Mouse (Mus musculus) forebrain, embryonic 16.5 days (tissue): ENCODE results near the gene Lrrc38. TPM values are rescaled to one million over a fixed set of nuclear protein-coding genes. Genes with fewer than 3 reads are reported as not detected.
A peak's percentile ranks its signal among the peaks of the same experiment; 100 is the strongest.

ENCODE experiments used
- ATAC-seq: fragments of 200-750 bp; cut with Nextera tagmentation; 2 replicates; pipeline ENCODE4 v1.8.0; 2017; ENCODE audit warnings: mild to moderate bottlenecking, moderate library complexity
- H3K27ac ChIP-seq: fragments of 300-500 bp; sonication (generic); 2 replicates; pipeline ENCODE4 v1.5.1; 2014; ENCODE audit warnings: low read length, control low read depth
- H3K27me3 ChIP-seq: fragments of 300-500 bp; sonication (generic); replicated peaks from 2 replicates; pipeline ENCODE4 v1.6.1; 2014; ENCODE audit warnings: low read length; ENCODE audit not compliant: control insufficient read depth, insufficient read depth
- H3K36me3 ChIP-seq: fragments of 300-500 bp; sonication (generic); 2 replicates; pipeline ENCODE4 v1.6.1; 2014; ENCODE audit not compliant: control insufficient read depth, insufficient read depth
- H3K4me1 ChIP-seq: fragments of 300-500 bp; sonication (generic); replicated peaks from 2 replicates; pipeline ENCODE4 v1.6.1; 2014; ENCODE audit warnings: low read length; ENCODE audit not compliant: control insufficient read depth, insufficient read depth
- H3K4me2 ChIP-seq: fragments of 300-500 bp; sonication (generic); 2 replicates; pipeline ENCODE4 v1.6.1; 2014; ENCODE audit warnings: mild to moderate bottlenecking, low read length, control low read depth
- H3K4me3 ChIP-seq: fragments of 300-500 bp; sonication (generic); replicated peaks from 2 replicates; pipeline ENCODE4 v1.5.1; 2014; ENCODE audit warnings: mild to moderate bottlenecking, low read length, control low read depth
- H3K9ac ChIP-seq: fragments of 300-500 bp; sonication (generic); replicated peaks from 2 replicates; pipeline ENCODE4 v1.6.1; 2014; ENCODE audit warnings: low read depth, low read length, control low read depth
- H3K9me3 ChIP-seq: fragments of 300-500 bp; sonication (generic); 2 replicates; pipeline ENCODE4 v1.6.1; 2016; ENCODE audit warnings: low read length; ENCODE audit not compliant: control insufficient read depth
- WGBS: fragments of 180-500 bp; shearing (Covaris S2); extraction: QIAGEN DNeasy Blood & Tissue Kit; methylation state at CpG from one replicate; pipeline ENCODE4 v1.1.7; 2014; 5-methylcytosine and 5-hydroxymethylcytosine counted together
- polyA plus RNA-seq: library from polyadenylated mRNA; unstranded; fragments of >200 nt; fragmentation: Nextera tagmentation; extraction: Ambion mirVana; gene quantifications from 2 replicates; pipeline ENCODE4 v1.2.1, GENCODE M21; 2015

The Lrrc38 gene
- polyA plus RNA-seq, 1 experiment from 2014 or later, result 0.09 TPM

GRCm38 (mm10) chr4:143324176-143324924 lies 25.2 kb upstream of the Lrrc38 start:
- 22% methylated on average over 8 of the region's 11 CpGs for WGBS
- Histone ChIP-seq H3K4me1 (peaks cover 10% of the 10 kb centered on the region), H3K27ac (no peak overlapping the region), H3K27me3 (no peaks in the 10 kb centered on the region), H3K36me3 (no peaks in the 10 kb centered on the region), H3K4me3 (no peak overlapping the region), H3K9me3 (no peaks in the 10 kb centered on the region), H3K4me2 (peak overlapping the region; percentile 70), H3K9ac (peak overlapping the region; percentile 39; the same call in 1 of the 2 replicates)
- peak; percentile 30; the same call in 1 of the 2 replicates for ATAC-seq

GRCm38 (mm10) chr4:143324925-143325624 lies 24.5 kb upstream of the Lrrc38 start:
- 11% methylated on average over 15 of the region's 15 CpGs for WGBS
- H3K9ac ChIP-seq, result peak overlapping the region; percentile 45
- H3K27ac ChIP-seq, result no peak overlapping the region

GRCm38 (mm10) chr4:143325625-143325941 lies 24.0 kb upstream of the Lrrc38 start:
- peak overlapping the region; percentile 45 for H3K9ac ChIP-seq
- no peaks in the 10 kb centered on the region for H3K27me3 ChIP-seq
- peaks cover 10% of the 10 kb centered on the region for H3K4me1 ChIP-seq
- 3% methylated on average over 10 of the region's 10 CpGs for WGBS
- H3K4me3 ChIP-seq, result peak overlapping the region; percentile 41
- H3K4me2 ChIP-seq, result peak overlapping the region; percentile 70
- ATAC-seq, result peak; percentile 43
- no peak overlapping the region for H3K27ac ChIP-seq
- no peaks in the 10 kb centered on the region for H3K36me3 ChIP-seq
- no peaks in the 10 kb centered on the region for H3K9me3 ChIP-seq

More at GRCm38 (mm10) chr4:143324925-143325624, 24.5 kb upstream of the Lrrc38 start:
- no peaks in the 10 kb centered on the region for H3K36me3 ChIP-seq
- H3K9me3 ChIP-seq, result no peaks in the 10 kb centered on the region
- peak overlapping the region; percentile 70 for H3K4me2 ChIP-seq
- peaks cover 10% of the 10 kb centered on the region for H3K4me1 ChIP-seq
- no peaks in the 10 kb centered on the region for H3K27me3 ChIP-seq
- H3K4me3 ChIP-seq, result peak overlapping the region; percentile 41
- peak; percentile 65 for ATAC-seq

GRCm38 (mm10) chr4:143330566-143330965 lies 19.0 kb upstream of the Lrrc38 start:
- H3K36me3 ChIP-seq, result no peaks in the 10 kb centered on the region
- no peaks in the 10 kb centered on the region for H3K27me3 ChIP-seq
- no peak overlapping the region; the same call in 1 of the 2 replicates for H3K9ac ChIP-seq
- no peaks in the 10 kb centered on the region for H3K4me1 ChIP-seq
- no peak overlapping the region for H3K27ac ChIP-seq
- no peak overlapping the region for H3K4me3 ChIP-seq
- no peak overlapping the region for H3K4me2 ChIP-seq
- WGBS, result 37% methylated on average over 9 of the region's 9 CpGs
- no peaks in the 10 kb centered on the region for H3K9me3 ChIP-seq
- no peak for ATAC-seq

GRCm38 (mm10) chr4:143331787-143332186 lies 17.8 kb upstream of the Lrrc38 start:
- H3K4me1 ChIP-seq, result no peaks in the 10 kb centered on the region
- ATAC-seq, result no peak
- H3K4me2 ChIP-seq, result no peak overlapping the region
- H3K4me3 ChIP-seq, result no peak overlapping the region
- no peaks in the 10 kb centered on the region for H3K36me3 ChIP-seq
- no peaks in the 10 kb centered on the region for H3K27me3 ChIP-seq
- no peaks in the 10 kb centered on the region for H3K9me3 ChIP-seq
- H3K27ac ChIP-seq, result no peak overlapping the region
- WGBS, result 100% methylated on average over 1 of the region's 1 CpGs
- no peak overlapping the region for H3K9ac ChIP-seq

- Histone ChIP-seq H3K4me1 (no peaks in the 10 kb centered on the region), H3K4me2 (no peak overlapping the region), H3K9me3 (no peaks in the 10 kb centered on the region), H3K36me3 (no peaks in the 10 kb centered on the region), H3K4me3 (no peak overlapping the region), H3K27me3 (no peaks in the 10 kb centered on the region), H3K27ac (no peak overlapping the region), H3K9ac (no peak overlapping the region)
- no peak for ATAC-seq
- WGBS, result 55% methylated on average over 5 of the region's 5 CpGs
These were observed 15.4 kb upstream of the Lrrc38 start for GRCm38 (mm10) chr4:143334145-143334544.

GRCm38 (mm10) chr4:143334995-143335394 lies 14.6 kb upstream of the Lrrc38 start:
- 92% methylated on average over 17 of the region's 17 CpGs for WGBS
- H3K4me3 ChIP-seq, result no peak overlapping the region

GRCm38 (mm10) chr4:143336096-143336495 lies 13.5 kb upstream of the Lrrc38 start:
- H3K27ac ChIP-seq, result no peak overlapping the region
- no peaks in the 10 kb centered on the region for H3K27me3 ChIP-seq
- no peak for ATAC-seq
- H3K36me3 ChIP-seq, result no peaks in the 10 kb centered on the region
- no peak overlapping the region for H3K4me2 ChIP-seq
- no peaks in the 10 kb centered on the region for H3K9me3 ChIP-seq
- H3K4me3 ChIP-seq, result no peak overlapping the region
- WGBS, result 37% methylated on average over 2 of the region's 2 CpGs
- no peaks in the 10 kb centered on the region for H3K4me1 ChIP-seq
- no peak overlapping the region for H3K9ac ChIP-seq

More at GRCm38 (mm10) chr4:143334995-143335394, 14.6 kb upstream of the Lrrc38 start:
- Histone ChIP-seq H3K27ac (no peak overlapping the region), H3K9ac (no peak overlapping the region), H3K4me1 (no peaks in the 10 kb centered on the region), H3K36me3 (no peaks in the 10 kb centered on the region), H3K9me3 (no peaks in the 10 kb centered on the region), H3K27me3 (no peaks in the 10 kb centered on the region), H3K4me2 (no peak overlapping the region)
- ATAC-seq, result no peak

- H3K27me3 ChIP-seq, result no peaks in the 10 kb centered on the region
- H3K27ac ChIP-seq, result no peak overlapping the region
- peak; percentile 43; the same call in 1 of the 2 replicates for ATAC-seq
- H3K36me3 ChIP-seq, result no peaks in the 10 kb centered on the region
- H3K4me2 ChIP-seq, result no peak overlapping the region
- no peak overlapping the region for H3K9ac ChIP-seq
- no peaks in the 10 kb centered on the region for H3K4me1 ChIP-seq
- H3K4me3 ChIP-seq, result no peak overlapping the region
- WGBS, result 74% methylated on average over 13 of the region's 13 CpGs
- H3K9me3 ChIP-seq, result no peaks in the 10 kb centered on the region
These were observed 9.7 kb upstream of the Lrrc38 start for GRCm38 (mm10) chr4:143339808-143340207.
